In genomic region chr13:5728808-5729207, GRCm38 (mm10) we compare ENCODE assay signal across 17 mouse cellular contexts.
DNase-seq lines count a peak whose midpoint lies in the region; ATAC-seq and TF ChIP-seq lines count a peak whose summit lies in the region.
"Had no signal": no experiment of that assay in that cellular context is flagged by ENCODE, and none has a peak within 500 bp of the region (broad histone marks: within the 10 kb centered on the region; RNA-seq: fewer than 3 reads in every experiment).

No protein-coding gene starts in this region.

- H3K4me3 ChIP-seq in embryonic facial prominence, embryonic 11.5 days (ENCODE audit: low read depth, low read length), result no peak overlapping the region
- H3K4me3 ChIP-seq in embryonic facial prominence, embryonic 10.5 days, result no peak overlapping the region
- no peak overlapping the region for H3K4me3 ChIP-seq in forebrain, postnatal 0 days (ENCODE audit: low read depth, low read length)
- H3K4me3 ChIP-seq in midbrain, embryonic 12.5 days, result no peak overlapping the region
- H3K4me3 ChIP-seq: erythroblast, embryonic 14.5 days; lung, embryonic 15.5 days; neural tube, embryonic 13.5 days had no signal

- peak; percentile 70; the same call in 1 of the 2 replicates for ATAC-seq in embryonic facial prominence, embryonic 11.5 days (replicated peaks; ENCODE audit: insufficient number of reproducible peaks, low FRiP score, low TSS enrichment, low read depth)
- ATAC-seq in forebrain, postnatal 0 days, result peak; percentile 74
- peak; percentile 92 for ATAC-seq in midbrain, embryonic 12.5 days (ENCODE audit: low FRiP score, low read depth)
- no peak for ATAC-seq in CD4-positive, CD25-positive, alpha-beta regulatory T cell, adult 4 months
- ATAC-seq: Patski had no signal

- H3K9ac ChIP-seq in embryonic facial prominence, embryonic 11.5 days (replicated peaks; ENCODE audit: low read length), result no peak overlapping the region
- no peak overlapping the region for H3K9ac ChIP-seq in forebrain, postnatal 0 days
- H3K9ac ChIP-seq in midbrain, embryonic 12.5 days (replicated peaks), result no peak overlapping the region
- H3K9ac ChIP-seq: lung, embryonic 15.5 days; neural tube, embryonic 13.5 days had no signal

- 69% methylated on average over 1 of the region's 1 CpGs for WGBS in embryonic facial prominence, embryonic 11.5 days
- 44% methylated on average over 1 of the region's 1 CpGs for WGBS in embryonic facial prominence, embryonic 10.5 days
- WGBS in forebrain, postnatal 0 days, result 18% methylated on average over 1 of the region's 1 CpGs
- WGBS in midbrain, embryonic 12.5 days, result 17% methylated on average over 1 of the region's 1 CpGs

- H3K9me3 ChIP-seq in embryonic facial prominence, embryonic 11.5 days (replicated peaks; ENCODE audit: control insufficient read depth, low read length), result no peaks in the 10 kb centered on the region
- H3K9me3 ChIP-seq in embryonic facial prominence, embryonic 10.5 days, result no peaks in the 10 kb centered on the region
- no peaks in the 10 kb centered on the region for H3K9me3 ChIP-seq in forebrain, postnatal 0 days (ENCODE audit: low read length)
- H3K9me3 ChIP-seq in midbrain, embryonic 12.5 days, result no peaks in the 10 kb centered on the region
- H3K9me3 ChIP-seq: lung, embryonic 15.5 days; neural tube, embryonic 13.5 days had no signal

- TF ChIP-seq CTCF in forebrain, postnatal 0 days (IDR thresholded peaks at IDR 0.05; ENCODE audit: low read depth), result no peak

- no peak overlapping the region for H3K27ac ChIP-seq in embryonic facial prominence, embryonic 11.5 days (replicated peaks; ENCODE audit: low read depth, low read length)
- H3K27ac ChIP-seq in embryonic facial prominence, embryonic 10.5 days (replicated peaks), result no peak overlapping the region
- H3K27ac ChIP-seq in forebrain, postnatal 0 days (ENCODE audit: low read depth, low read length), result no peak overlapping the region
- no peak overlapping the region for H3K27ac ChIP-seq in midbrain, embryonic 12.5 days (replicated peaks)
- H3K27ac ChIP-seq: lung, embryonic 15.5 days; neural tube, embryonic 13.5 days had no signal

- no peaks in the 10 kb centered on the region for H3K27me3 ChIP-seq in embryonic facial prominence, embryonic 11.5 days (ENCODE audit: control insufficient read depth, insufficient read depth, low read length)
- no peaks in the 10 kb centered on the region for H3K27me3 ChIP-seq in embryonic facial prominence, embryonic 10.5 days (replicated peaks; ENCODE audit: low read depth, poor library complexity, severe bottlenecking)
- no peaks in the 10 kb centered on the region for H3K27me3 ChIP-seq in forebrain, postnatal 0 days (ENCODE audit: insufficient read depth, low read length)
- H3K27me3 ChIP-seq in midbrain, embryonic 12.5 days, result no peaks in the 10 kb centered on the region
- H3K27me3 ChIP-seq: lung, embryonic 15.5 days; neural tube, embryonic 13.5 days; Patski had no signal

- H3K4me2 ChIP-seq in embryonic facial prominence, embryonic 11.5 days (ENCODE audit: low read depth, low read length), result no peak overlapping the region
- no peak overlapping the region for H3K4me2 ChIP-seq in forebrain, postnatal 0 days (ENCODE audit: low read depth)
- H3K4me2 ChIP-seq in midbrain, embryonic 12.5 days (replicated peaks), result peak overlapping the region; percentile 11; the same call in 1 of the 2 replicates
- H3K4me2 ChIP-seq: heart, embryonic 11.5 days; liver, embryonic 11.5 days; lung, embryonic 15.5 days; neural tube, embryonic 13.5 days had no signal

- no peaks in the 10 kb centered on the region for H3K4me1 ChIP-seq in embryonic facial prominence, embryonic 11.5 days (ENCODE audit: control insufficient read depth, insufficient read depth, low read length)
- no peaks in the 10 kb centered on the region for H3K4me1 ChIP-seq in embryonic facial prominence, embryonic 10.5 days
- H3K4me1 ChIP-seq in forebrain, postnatal 0 days (ENCODE audit: insufficient read depth), result 0 out of 2 replicates have a peak, but pooled peaks cover 5% of the 10 kb centered on the region
- H3K4me1 ChIP-seq in midbrain, embryonic 12.5 days, result peaks cover 12% of the 10 kb centered on the region
- H3K4me1 ChIP-seq: lung, embryonic 15.5 days had no signal

- peak; percentile 3 for DNase-seq in embryonic facial prominence, embryonic 11.5 days (ENCODE audit: low spot score)
- DNase-seq in embryonic facial prominence, embryonic 10.5 days (ENCODE audit: low spot score), result no peak
- DNase-seq in embryo, embryonic 10 days (ENCODE audit: low spot score), result peak; percentile 46
- no peak for DNase-seq in forebrain, postnatal 0 days
- no peak for DNase-seq in ovary, postnatal 14 days (ENCODE audit: low spot score)
- DNase-seq in cerebellum, adult 11-12 months, result no peak
- DNase-seq: adrenal gland, postnatal 25 days; gastrocnemius, postnatal 14 days; thymus, postnatal 4 days had no signal

- no peaks in the 10 kb centered on the region for H3K36me3 ChIP-seq in embryonic facial prominence, embryonic 11.5 days (replicated peaks; ENCODE audit: control insufficient read depth, insufficient read depth, low read depth, low read length)
- H3K36me3 ChIP-seq in embryonic facial prominence, embryonic 10.5 days (replicated peaks), result no peaks in the 10 kb centered on the region
- H3K36me3 ChIP-seq in forebrain, postnatal 0 days (ENCODE audit: insufficient read depth), result no peaks in the 10 kb centered on the region
- no peaks in the 10 kb centered on the region for H3K36me3 ChIP-seq in midbrain, embryonic 12.5 days
- H3K36me3 ChIP-seq: lung, embryonic 15.5 days; neural tube, embryonic 13.5 days had no signal

Comparison
In these comparisons a context has a peak if more than half of its experiments do, and no peak if none do; other contexts are left out.
1. DNase-seq: peak in embryonic facial prominence, embryonic 11.5 days (single experiment) and embryo, embryonic 10 days (single experiment); none in embryonic facial prominence, embryonic 10.5 days (single experiment), forebrain, postnatal 0 days (single experiment), ovary, postnatal 14 days (single experiment) and cerebellum, adult 11-12 months (single experiment).